Mouse (Mus musculus) CD4-positive, CD25-positive, alpha-beta regulatory T cell, adult 4 months (primary cell): ENCODE measurements around the gene Zfp986. TPM values are rescaled to one million over a fixed set of nuclear protein-coding genes. Genes with fewer than 3 reads are reported as not detected.
"Not testable (repeated sequence)": the region's sequence is repeated elsewhere in the genome, so short reads cannot be mapped to it uniquely, and the experiment has no call there.

Experiments used
- ATAC-seq: one replicate; pipeline ENCODE4 v1.8.0; 2017
- polyA plus RNA-seq, 2 experiments: library from polyadenylated mRNA; unstranded; fragments of 100-300 nt; shearing (Covaris generic); gene quantifications; one replicate each; pipeline ENCODE4 v1.2.1; 2017

Zfp986 gene
- polyA plus RNA-seq = not detected

DNA sequence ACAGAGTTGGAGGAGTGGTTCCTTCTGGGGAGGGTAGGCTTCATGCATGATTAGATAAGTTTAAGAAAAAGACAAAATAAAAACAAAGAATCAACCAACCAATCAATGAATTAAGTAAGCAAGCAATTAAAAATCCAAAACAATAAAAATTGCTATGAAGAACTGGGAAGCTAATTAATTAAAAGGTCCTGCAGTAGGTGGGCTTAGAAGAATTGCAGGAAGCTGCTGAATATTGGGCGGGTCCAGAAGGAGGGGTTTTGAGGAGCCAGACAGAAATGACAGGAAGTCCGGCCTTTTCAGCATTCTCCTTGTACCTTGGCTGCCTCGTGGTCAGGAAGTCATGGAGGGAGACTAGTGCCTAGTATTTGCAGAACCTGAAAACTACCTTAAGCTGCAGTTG lies at the start of gene Zfp986:
Gene Zfp986 (plus strand): TSS at position 301 of the 400 bp plus-strand sequence.
- ATAC-seq = not testable (repeated sequence)

DNA sequence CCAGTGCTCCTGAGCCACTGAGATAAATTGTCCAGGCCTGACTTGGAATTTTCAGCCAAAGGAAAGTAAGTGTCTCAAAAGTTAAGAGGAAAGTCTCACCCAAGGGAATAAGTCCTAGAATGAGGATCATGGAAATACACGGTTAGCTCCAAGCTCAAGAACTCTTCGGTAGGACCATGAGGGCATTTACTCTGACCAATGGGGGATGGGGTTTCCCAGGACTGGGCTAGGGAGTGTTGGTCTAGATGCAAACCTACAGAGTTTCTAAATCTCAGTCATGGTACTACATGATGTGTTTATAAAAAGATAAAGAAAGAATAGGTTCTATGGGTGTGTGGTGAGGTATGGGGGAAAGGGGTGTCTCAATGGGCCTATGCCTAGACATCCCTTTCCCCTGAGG lies 48.6 kb upstream of the Zfp986 start:
- not testable (repeated sequence) for ATAC-seq

DNA sequence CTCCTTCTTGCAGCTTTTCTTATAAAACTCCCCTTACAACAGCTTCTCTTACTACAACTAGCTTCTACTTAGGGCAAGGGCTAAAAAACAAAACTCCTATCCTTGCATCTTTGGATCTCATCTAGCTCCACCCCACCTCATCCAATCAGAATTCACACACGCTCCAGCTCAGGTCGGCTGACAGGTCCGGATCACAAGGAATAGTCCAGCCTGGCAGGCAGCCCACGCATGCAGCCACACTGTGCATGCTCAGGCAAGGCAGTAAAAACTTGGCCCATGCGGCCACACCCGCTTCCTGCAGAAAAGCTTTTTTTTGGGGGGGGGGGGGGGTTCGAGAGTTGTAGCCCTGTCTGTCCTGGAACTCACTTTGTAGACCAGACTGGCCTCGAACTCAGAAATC lies 43.0 kb upstream of the Zfp986 start:
- ATAC-seq = not testable (repeated sequence)

DNA sequence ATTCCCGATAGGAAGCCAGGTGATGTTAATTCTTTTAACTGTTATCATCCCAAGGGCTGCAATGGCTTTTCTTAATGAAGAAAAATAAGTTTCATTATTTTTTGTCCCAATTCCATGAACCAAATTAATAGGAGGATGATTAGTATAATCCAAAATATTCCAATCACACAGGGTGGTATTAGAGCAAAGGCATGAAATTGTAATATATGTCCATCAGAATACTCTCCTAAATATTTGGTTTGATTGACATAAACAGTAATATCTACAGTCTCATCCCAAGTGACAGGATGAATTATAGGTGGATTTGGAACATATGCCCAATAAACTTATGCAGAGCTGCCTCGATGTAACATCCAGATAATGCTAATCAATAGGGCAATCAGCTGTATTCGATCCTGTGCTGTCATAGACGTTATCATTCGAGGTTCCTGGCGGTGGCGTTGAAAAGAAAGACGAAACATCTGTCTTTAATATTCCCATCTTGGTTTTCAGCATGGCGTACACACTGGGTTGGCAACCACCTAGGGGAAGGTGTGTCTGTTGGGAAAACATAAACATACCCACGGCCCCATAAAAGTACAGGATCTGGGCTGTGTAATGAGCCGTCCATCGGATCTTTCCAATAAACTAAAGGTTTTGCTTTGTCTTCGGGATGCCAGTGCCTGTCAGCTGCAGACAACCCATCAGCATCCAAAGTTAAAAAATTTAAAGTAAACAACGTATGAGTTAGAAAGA lies 37.1 kb upstream of the Zfp986 start:
- ATAC-seq = not testable (repeated sequence)

DNA sequence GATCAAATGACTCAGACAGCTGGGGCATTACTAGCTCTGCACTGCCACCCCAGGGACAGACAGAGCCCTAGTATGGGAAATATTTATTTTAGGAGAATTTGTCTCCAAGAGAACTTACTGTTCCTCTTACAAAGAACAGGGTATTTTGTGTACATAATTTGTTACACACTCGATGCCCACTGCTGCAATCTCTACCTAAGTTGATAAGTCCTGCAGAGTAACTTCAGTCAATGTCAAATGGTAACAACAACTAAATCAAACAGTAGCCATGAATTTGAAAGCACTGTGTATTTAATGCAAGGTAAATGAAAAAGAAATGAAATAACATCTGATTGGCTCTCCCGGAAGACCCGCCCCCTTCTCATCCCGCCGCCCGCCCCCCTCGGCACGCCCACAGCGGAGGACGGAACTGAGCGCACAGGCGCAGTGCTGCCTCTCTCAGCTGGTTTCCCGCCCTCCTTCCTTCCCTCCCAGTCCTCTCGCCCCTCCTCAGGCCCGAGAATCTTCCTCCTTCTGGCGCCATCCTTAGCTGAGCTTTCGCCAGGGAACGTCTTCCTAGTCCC lies 32.2 kb upstream of the Zfp986 start:
- not testable (repeated sequence) for ATAC-seq

DNA sequence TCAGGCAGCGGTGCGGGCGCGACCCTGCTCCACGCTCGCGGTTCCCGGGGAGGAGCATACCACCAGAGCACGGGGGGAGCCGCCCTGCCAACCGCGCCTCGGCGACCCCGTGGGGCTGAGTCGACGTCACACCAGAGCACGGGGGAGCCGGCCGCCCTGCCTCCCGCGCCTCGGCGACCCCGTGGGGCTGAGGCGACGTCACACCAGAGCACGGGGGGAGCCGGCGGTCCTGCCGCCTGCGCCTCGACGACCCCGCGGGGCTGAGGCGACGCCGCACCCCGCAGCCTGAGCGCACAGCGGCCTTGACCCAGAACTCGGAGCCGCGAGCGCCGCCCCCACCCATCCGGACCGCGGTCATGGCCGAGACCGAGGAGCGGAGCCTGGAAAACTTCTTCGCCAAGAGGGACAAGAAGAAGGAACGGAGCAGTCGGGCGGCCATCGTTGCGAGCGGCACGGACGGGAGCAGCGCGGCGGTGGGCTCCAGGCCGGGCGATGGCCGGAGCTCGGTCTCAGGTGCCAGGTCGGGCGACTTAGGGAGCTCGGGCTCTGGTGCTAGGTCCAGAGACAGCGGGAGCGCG lies 31.6 kb upstream of the Zfp986 start:
- peak; percentile 30 for ATAC-seq

DNA sequence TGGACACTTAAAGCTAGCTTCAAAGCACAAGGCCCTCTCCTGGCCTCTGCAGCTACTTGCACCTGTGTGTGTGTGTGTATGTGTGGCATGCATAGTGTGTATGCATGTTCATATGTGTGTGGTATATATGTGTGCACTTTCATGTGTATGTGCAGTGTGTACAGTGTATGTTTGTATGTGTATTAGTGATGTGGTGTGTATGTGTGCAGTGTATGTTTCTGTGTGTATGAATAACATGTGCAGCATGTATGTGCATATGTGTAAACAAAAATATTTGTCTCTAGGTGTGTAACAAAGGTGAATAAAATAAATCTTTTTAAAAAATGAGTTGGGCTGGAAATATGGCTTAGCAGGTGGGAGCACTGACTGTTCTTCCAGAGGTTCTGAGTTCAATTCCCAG lies 21.8 kb upstream of the Zfp986 start:
- not testable (repeated sequence) for ATAC-seq

DNA sequence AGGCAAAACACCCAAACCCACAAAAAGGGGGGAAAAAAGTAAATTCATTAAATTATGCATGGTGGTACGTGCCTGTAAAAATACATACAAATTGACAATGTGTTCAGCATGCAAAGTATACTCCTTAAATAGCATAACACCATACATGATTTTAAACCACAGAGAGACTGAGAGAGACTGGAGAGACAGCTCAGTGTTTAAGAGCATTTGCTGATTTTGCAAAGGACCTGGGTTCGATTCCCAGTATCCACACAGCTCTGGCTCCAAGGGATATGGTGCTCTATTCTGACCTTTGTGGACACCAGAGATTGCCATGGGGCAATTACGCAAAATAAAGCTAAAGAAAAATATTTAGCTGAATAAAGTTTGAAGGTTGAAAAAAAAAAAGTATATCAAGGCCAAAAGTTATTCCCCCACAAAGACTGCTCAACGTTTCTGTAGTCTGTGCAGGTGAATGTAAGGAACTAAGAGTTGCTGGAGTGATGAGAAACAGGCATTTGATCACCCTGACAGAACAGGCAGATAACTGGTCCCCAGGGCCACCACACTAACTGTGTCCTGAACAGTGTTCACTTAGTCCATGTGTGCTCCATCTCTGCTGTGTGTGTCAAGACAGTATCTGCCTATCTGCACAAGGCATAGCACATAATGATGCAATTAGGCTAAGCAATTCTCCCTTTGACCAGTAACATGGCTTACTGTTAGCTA lies 20.3 kb upstream of the Zfp986 start:
- ATAC-seq = not testable (repeated sequence)

DNA sequence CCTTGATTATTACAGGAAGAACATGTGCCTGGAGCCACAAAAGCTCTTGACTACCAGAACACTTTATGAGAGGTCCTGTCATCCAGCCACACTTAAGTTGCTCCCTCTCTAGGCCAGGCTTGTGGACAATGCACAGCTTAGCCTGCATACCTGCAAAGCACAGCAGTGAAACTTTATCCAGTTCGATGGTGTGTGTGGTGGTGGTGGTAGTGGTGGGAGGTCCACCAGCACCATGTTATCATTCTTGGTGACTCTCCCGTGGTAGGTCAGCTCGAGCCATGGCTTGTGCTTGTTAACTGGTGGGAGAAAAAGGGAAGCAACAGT lies 19.7 kb upstream of the Zfp986 start:
- ATAC-seq = not testable (repeated sequence)

DNA sequence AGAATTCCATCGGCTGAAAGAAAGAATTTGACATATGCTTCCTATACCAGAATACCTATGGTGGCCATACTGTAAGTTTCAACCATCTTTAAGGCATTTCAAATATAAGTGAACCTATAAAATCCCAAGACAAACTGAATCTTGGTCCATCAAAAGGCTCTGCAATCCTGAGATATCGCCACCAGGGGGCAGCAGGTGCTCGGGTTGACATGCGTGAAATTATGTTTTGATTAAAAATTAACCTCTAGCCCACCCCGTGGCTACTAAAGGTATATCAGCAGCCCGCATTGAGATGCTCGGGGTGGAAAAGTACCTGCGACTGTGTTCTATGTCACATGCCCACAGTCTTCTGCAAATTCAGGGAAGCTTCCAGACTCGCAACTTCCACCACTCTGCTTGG lies 17.2 kb upstream of the Zfp986 start:
- ATAC-seq = not testable (repeated sequence)

DNA sequence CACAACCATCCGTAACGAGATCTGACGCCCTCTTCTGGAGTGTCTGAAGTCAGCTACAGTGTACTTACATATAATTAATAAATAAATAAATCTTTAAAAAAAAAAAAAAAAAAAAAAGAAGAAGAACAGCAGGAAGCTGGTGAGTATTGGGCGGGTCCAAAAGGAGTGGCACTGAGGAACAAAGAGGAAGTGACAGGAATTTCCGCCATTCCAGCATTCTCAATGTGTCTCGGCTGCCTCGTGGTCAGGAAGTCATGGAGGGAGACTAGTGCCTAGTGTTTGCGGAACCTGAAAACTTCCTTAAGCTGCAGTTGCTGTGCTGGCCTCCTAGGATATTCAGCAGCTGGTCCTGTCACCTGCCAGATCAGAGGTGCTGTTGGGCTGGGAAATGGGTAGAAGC lies 4.7 kb upstream of the Zfp986 start:
- not testable (repeated sequence) for ATAC-seq

Other genes with a start within 250 kb of the Zfp986 start
- not detected for gene Zfp980, start 198.1 kb upstream of the Zfp986 start, polyA plus RNA-seq
- 1 to 10 TPM; 3.6 to 4.3 TPM for gene Zfp987, start 228.5 kb downstream of the Zfp986 start, polyA plus RNA-seq